Mouse (Mus musculus) hindbrain, embryonic 13.5 days (tissue): ENCODE measurements around the gene Rapgef2. TPM values are rescaled to one million over a fixed set of nuclear protein-coding genes. Genes with fewer than 3 reads are reported as not detected.
A peak's percentile ranks its signal among the peaks of the same experiment; 100 is the strongest.

Experiments used
- ATAC-seq: fragments of 200-750 bp; cut with Nextera tagmentation; 2 replicates; pipeline ENCODE4 v1.8.0; 2017; ENCODE audit warnings: moderate TSS enrichment; ENCODE audit not compliant: low FRiP score
- H3K27ac ChIP-seq: fragments of 300-500 bp; sonication (generic); 2 replicates; pipeline ENCODE4 v1.5.1; 2015; ENCODE audit warnings: inconsistent platforms, mild to moderate bottlenecking, moderate library complexity
- H3K27me3 ChIP-seq: fragments of 300-500 bp; sonication (generic); 2 replicates; pipeline ENCODE4 v1.6.1; 2015; ENCODE audit warnings: mild to moderate bottlenecking, inconsistent platforms
- H3K36me3 ChIP-seq: fragments of 300-500 bp; sonication (generic); 2 replicates; pipeline ENCODE4 v1.6.1; 2015; ENCODE audit warnings: mild to moderate bottlenecking, inconsistent platforms
- H3K4me1 ChIP-seq: fragments of 300-500 bp; sonication (generic); replicated peaks from 2 replicates; pipeline ENCODE4 v1.6.1; 2015; ENCODE audit warnings: inconsistent platforms
- H3K4me2 ChIP-seq: fragments of 300-500 bp; sonication (generic); 2 replicates; pipeline ENCODE4 v1.6.1; 2015; ENCODE audit warnings: inconsistent platforms, mild to moderate bottlenecking, moderate library complexity
- H3K4me3 ChIP-seq: fragments of 300-500 bp; sonication (generic); 2 replicates; pipeline ENCODE4 v1.5.1; 2015; ENCODE audit warnings: mild to moderate bottlenecking, inconsistent platforms
- H3K9ac ChIP-seq: fragments of 300-500 bp; sonication (generic); 2 replicates; pipeline ENCODE4 v1.6.1; 2015; ENCODE audit warnings: mild to moderate bottlenecking, inconsistent platforms
- H3K9me3 ChIP-seq: fragments of 300-500 bp; sonication (generic); 2 replicates; pipeline ENCODE4 v1.6.1; 2016; ENCODE audit warnings: inconsistent platforms
- WGBS: fragments of 180-500 bp; shearing (Covaris S2); methylation state at CpG from one replicate; pipeline ENCODE4 v1.1.7; 2015; 5-methylcytosine and 5-hydroxymethylcytosine counted together
- polyA plus RNA-seq: library from polyadenylated mRNA; unstranded; fragments of >200 nt; fragmentation: Nextera tagmentation; extraction: Ambion mirVana; gene quantifications from 2 replicates; pipeline ENCODE4 v1.2.1, GENCODE M21; 2015

Rapgef2 gene
- polyA plus RNA-seq, 1 experiment from 2014 or later = 9.5 TPM

DNA sequence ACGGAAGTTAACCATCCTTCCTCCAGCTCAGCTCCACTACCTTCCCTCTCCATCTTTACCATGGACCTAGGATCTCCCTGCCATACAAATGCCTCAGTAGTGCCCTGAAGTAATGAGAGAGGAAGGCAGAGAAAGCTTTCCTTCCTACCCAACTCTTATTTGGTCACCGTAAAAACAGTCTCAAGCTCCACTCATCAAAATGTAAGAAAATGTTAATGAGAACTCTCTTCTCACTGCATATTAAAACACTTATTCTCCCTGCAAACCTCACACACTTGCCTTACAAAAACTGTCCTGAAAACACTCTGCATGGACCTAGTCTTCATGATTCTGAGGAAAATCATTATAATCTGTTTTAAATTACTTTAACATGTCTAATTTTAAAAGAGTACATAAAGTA is 118.7 kb downstream of the Rapgef2 start:
- H3K4me3 ChIP-seq = no peak overlapping the region
- H3K9ac ChIP-seq = no peak overlapping the region
- H3K4me2 ChIP-seq = no peak overlapping the region
- H3K36me3 ChIP-seq = peaks cover 9% of the 10 kb centered on the region
- WGBS = 83% methylated on average over 2 of the region's 2 CpGs
- no peak for ATAC-seq
- H3K9me3 ChIP-seq = no peaks in the 10 kb centered on the region
- H3K27ac ChIP-seq = no peak overlapping the region
- H3K27me3 ChIP-seq = no peaks in the 10 kb centered on the region
- H3K4me1 ChIP-seq = no peaks in the 10 kb centered on the region

DNA sequence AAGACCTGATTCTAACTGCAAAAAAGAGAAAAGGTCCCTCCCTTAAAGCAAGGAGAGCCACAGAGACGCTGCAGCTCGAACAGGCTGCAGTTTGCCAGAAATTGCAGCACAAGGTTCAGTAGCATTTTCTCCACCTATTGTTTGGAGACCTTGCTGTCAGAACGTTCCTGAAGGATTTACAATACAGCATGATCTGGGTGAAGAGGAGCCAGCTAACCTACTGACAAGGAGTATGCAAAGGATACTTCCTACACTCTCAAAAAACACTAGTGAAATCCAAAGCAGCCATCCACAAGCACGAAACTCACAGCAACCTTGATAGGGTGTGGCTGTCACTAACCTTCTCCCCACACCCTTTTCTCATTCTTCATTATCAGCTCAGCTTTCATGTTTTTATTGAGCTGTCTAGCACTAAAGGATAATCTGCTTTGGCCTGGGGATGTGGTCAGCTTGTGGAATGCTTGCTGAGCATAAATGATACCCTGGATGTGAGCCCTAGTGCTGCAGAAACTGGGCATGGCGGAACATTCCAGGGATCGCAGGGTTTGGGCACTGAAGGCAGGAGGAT is 124.4 kb downstream of the Rapgef2 start:
- Histone ChIP-seq H3K4me3 (no peak overlapping the region), H3K27ac (peak overlapping the region; percentile 55), H3K36me3 (no peaks in the 10 kb centered on the region), H3K4me2 (peak overlapping the region; percentile 29), H3K27me3 (no peaks in the 10 kb centered on the region), H3K4me1 (peaks cover 15% of the 10 kb centered on the region), H3K9me3 (no peaks in the 10 kb centered on the region), H3K9ac (peak overlapping the region; percentile 56)
- WGBS = 54% methylated on average over 6 of the region's 6 CpGs
- no peak for ATAC-seq

DNA sequence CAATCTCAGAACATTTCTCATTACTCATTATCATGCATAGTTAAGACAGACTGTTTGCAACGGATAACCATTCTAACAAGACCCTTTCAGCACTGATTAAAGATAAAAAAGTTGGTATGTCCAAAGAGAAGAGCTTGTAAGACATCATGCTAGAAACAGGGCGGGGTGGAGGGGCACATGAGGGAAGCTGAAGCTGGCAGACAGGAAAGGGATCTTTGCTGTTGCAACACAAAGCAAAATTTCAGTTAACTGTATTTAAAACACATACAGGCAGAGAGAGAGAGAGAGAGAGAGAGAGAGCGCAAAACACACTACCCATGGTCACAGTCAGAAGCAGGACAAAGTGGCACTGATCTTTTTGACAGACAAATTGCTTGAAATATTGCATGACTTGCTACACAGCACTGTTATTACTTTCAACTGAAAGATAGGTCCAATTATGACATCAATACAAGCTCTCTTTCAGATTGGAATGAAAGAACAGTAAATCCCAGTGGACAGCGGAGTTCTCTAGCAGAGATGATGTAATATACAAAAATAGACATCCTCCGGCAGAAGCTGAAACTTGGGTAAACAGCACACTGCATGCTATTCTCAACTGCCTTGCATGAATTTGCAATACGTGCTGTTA is 125.1 kb downstream of the Rapgef2 start:
- Histone ChIP-seq H3K4me1 (peaks cover 15% of the 10 kb centered on the region), H3K4me2 (peak overlapping the region; percentile 29), H3K27me3 (no peaks in the 10 kb centered on the region), H3K27ac (peak overlapping the region; percentile 55), H3K9ac (peak overlapping the region; percentile 56), H3K4me3 (0 out of 2 replicates have a peak overlapping the region, but pooled peaks have one; percentile 4), H3K36me3 (no peaks in the 10 kb centered on the region), H3K9me3 (no peaks in the 10 kb centered on the region)
- peak; percentile 60 for ATAC-seq
- WGBS = 45% methylated on average over 6 of the region's 6 CpGs

DNA sequence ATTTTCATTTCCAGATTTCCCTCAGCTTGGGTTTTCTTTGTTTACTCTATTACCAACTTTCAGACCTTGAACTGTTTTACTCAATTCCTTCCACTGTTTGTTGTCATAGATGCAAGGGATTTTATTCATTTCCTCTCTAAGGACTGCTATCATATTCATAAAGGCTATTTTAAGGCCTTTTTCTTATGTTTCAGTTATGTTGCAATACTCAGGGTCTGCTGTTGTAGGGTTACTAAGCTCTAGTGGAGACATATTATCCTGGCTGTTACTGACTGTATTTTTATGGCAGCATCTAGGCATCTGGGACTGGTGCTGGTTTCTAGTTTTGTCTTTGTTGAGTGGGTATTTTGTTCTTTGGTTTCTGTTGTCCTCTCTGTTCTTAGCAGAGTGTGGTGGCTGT is 128.1 kb downstream of the Rapgef2 start:
- Histone ChIP-seq H3K4me1 (peaks cover 15% of the 10 kb centered on the region), H3K4me2 (no peak overlapping the region), H3K9me3 (no peaks in the 10 kb centered on the region), H3K27me3 (no peaks in the 10 kb centered on the region), H3K4me3 (no peak overlapping the region), H3K9ac (no peak overlapping the region), H3K36me3 (no peaks in the 10 kb centered on the region), H3K27ac (no peak overlapping the region)
- no peak for ATAC-seq

DNA sequence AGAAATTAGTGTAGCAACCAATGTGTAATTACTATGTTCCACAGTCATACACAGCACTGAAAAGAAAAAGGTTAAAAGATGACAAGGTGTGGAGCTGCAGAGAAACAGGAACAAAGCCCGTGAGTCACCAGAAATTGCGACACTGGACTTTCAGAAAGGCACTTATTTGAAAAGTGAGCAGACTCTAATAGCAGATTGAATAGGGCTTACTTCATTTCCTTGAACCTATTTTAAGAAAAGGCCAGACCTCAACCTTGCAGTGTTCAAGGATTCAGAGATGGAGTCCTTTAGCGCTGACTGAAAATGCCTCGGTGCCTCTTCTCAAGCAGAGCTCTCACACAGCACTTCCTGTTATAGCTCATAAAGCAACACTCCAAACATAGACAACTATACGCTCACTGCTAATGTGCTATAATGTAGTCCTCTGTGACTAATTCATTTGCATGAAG is 133.3 kb downstream of the Rapgef2 start:
- Histone ChIP-seq H3K4me3 (no peak overlapping the region), H3K36me3 (no peaks in the 10 kb centered on the region), H3K9ac (no peak overlapping the region), H3K4me1 (0 out of 2 replicates have a peak, but pooled peaks cover 3% of the 10 kb centered on the region), H3K9me3 (no peaks in the 10 kb centered on the region), H3K27me3 (no peaks in the 10 kb centered on the region), H3K27ac (peak overlapping the region; percentile 66; the same call in 1 of the 2 replicates), H3K4me2 (no peak overlapping the region)
- ATAC-seq = no peak
- 73% methylated on average over 5 of the region's 5 CpGs for WGBS

DNA sequence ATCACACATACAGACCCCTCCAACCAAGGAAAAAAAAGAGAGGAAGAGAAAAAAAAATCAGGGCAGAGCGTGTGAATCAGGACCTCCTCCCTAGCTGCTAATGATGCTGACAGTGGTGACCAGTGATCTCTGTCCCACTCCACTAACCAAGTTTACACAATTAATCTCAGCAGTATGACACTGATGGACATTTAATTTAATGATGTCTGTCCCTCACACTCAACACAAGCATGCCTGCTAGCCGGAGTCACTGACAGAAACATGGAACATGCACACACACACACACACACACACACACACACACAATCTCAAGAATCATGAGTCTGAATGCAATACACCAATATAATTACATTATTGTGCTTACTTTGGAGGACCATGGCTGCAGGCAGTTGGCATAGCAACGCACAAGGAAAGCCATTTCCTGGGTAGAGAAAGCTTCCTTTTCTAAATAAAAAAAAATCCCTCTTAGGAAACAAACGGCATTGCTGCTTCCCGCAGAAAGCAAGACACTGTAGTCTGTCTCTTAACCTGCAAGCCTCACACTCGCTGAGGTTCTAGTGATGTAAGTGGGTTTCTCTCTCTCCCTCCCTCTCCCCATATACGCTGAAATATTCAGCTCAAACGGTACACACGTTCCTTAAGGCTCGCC is 140.8 kb downstream of the Rapgef2 start:
- Histone ChIP-seq H3K4me1 (peaks cover 52% of the 10 kb centered on the region), H3K36me3 (no peaks in the 10 kb centered on the region), H3K27me3 (no peaks in the 10 kb centered on the region), H3K4me2 (peak overlapping the region; percentile 59), H3K9ac (peak overlapping the region; percentile 83), H3K27ac (peak overlapping the region; percentile 95), H3K4me3 (peak overlapping the region; percentile 46), H3K9me3 (no peaks in the 10 kb centered on the region)
- 15% methylated on average over 10 of the region's 10 CpGs for WGBS
- peak; percentile 80 for ATAC-seq

DNA sequence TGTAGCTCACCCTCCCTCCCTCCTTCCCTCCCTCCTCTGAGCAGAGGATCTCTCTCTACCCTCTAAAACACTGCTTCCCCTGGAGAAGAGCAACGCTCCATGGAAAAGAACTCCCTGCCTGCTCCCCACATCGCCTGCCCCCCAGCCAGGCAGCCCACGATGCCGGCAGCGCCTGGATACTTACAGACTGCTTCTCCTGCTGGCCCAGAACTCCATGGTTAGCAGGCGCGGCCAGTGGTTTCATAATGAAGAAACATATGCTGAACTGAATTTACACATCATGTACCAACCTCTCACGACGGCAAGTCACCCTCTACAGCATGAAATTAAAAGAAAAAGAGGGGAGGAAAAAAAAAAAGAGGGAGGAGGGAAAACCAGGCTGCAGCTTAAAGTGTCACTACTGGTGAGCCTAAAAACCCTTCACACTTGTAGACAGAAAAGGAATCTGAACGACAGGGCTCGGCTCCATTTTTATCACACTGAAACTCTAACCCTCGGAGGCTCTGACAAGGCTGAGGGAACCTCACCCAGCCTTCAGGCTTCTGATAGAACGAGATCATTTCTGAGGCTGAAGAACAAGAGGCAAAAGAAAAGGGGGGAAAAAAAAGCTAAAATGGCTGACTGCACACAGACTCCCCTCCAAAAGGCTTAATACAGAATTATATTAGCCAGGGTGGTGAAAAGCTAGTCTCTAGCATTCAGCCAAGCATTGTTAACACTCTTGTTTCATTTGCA is 141.5 kb downstream of the Rapgef2 start:
- H3K4me2 ChIP-seq = peak overlapping the region; percentile 59
- H3K27ac ChIP-seq = peak overlapping the region; percentile 95
- H3K27me3 ChIP-seq = no peaks in the 10 kb centered on the region
- 8% methylated on average over 13 of the region's 13 CpGs for WGBS
- peak; percentile 58 for ATAC-seq
- H3K4me3 ChIP-seq = peak overlapping the region; percentile 46
- H3K36me3 ChIP-seq = no peaks in the 10 kb centered on the region
- H3K9me3 ChIP-seq = no peaks in the 10 kb centered on the region
- peak overlapping the region; percentile 83 for H3K9ac ChIP-seq
- H3K4me1 ChIP-seq = peaks cover 58% of the 10 kb centered on the region

DNA sequence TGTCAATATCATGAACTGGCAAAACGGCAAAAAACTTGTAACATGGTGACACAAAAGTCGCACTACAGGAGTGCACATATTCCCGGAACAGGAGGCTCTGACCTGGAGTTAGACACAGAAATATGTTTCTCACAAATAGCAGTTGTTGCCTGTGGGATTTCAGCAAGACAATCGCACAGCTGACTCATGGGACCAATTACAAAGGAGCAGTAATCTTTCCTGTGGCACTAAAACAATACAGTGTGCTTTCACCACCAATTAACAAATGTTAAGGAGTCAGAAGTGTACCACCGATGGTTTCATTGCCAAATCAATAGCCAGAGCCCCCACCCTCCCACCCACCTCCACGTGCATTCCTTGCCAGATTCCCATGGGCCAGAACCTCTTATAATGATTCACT is 142.2 kb downstream of the Rapgef2 start:
- H3K27ac ChIP-seq = peak overlapping the region; percentile 95
- H3K4me3 ChIP-seq = peak overlapping the region; percentile 46
- no peaks in the 10 kb centered on the region for H3K36me3 ChIP-seq
- 43% methylated on average over 6 of the region's 6 CpGs for WGBS
- peak; percentile 15; the same call in 1 of the 2 replicates for ATAC-seq
- peak overlapping the region; percentile 59 for H3K4me2 ChIP-seq
- no peaks in the 10 kb centered on the region for H3K27me3 ChIP-seq
- H3K4me1 ChIP-seq = peaks cover 63% of the 10 kb centered on the region
- H3K9me3 ChIP-seq = no peaks in the 10 kb centered on the region
- peak overlapping the region; percentile 43; the same call in 1 of the 2 replicates for H3K9ac ChIP-seq

DNA sequence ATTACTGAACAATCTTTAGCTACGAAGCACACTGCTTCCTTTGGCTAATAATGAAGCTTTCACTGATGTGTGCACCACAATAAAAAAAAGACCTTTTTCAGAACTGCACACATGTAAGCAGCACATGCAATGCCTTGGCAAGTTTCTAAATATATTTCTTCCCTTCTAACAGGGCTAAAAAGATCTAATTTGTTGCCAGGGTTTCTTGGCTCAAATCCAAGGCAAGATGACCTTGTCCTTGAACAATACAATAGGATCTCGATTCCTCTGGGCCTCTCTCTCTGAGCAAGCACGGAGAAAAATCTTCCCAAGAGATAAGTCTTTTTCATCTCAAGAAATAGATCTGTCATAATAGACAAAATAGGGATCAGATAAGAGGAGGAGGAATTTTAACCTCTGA is 147.1 kb downstream of the Rapgef2 start:
- no peaks in the 10 kb centered on the region for H3K9me3 ChIP-seq
- H3K27me3 ChIP-seq = no peaks in the 10 kb centered on the region
- no peaks in the 10 kb centered on the region for H3K36me3 ChIP-seq
- no peak overlapping the region for H3K9ac ChIP-seq
- WGBS = 23% methylated on average over 3 of the region's 3 CpGs
- H3K4me2 ChIP-seq = no peak overlapping the region
- peaks cover 37% of the 10 kb centered on the region for H3K4me1 ChIP-seq
- peak overlapping the region; percentile 58 for H3K27ac ChIP-seq
- ATAC-seq = 0 out of 2 replicates have a peak, but pooled peaks have one; percentile 31
- no peak overlapping the region for H3K4me3 ChIP-seq

DNA sequence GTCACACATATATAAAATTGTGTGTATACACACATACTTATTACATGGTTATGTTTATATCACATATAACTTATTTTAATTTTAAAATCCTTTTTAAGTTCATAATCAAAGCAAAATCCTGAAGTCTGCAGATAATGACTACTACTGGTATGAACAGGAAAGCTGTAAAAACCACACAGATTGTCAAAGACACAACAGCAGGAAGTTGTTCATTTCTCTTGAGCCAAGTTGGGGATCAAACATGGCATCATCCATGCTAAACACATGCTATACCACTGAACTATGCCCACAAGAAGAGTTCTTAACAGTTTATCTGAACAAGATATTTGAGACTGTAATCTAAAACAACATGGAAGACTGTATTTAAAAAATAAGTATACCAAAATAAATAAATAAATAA is 147.7 kb downstream of the Rapgef2 start:
- H3K4me3 ChIP-seq = no peak overlapping the region
- no peak overlapping the region for H3K4me2 ChIP-seq
- no peaks in the 10 kb centered on the region for H3K27me3 ChIP-seq
- peaks cover 33% of the 10 kb centered on the region for H3K4me1 ChIP-seq
- ATAC-seq = no peak
- H3K9ac ChIP-seq = no peak overlapping the region
- H3K27ac ChIP-seq = no peak overlapping the region
- no peaks in the 10 kb centered on the region for H3K36me3 ChIP-seq
- no peaks in the 10 kb centered on the region for H3K9me3 ChIP-seq

DNA sequence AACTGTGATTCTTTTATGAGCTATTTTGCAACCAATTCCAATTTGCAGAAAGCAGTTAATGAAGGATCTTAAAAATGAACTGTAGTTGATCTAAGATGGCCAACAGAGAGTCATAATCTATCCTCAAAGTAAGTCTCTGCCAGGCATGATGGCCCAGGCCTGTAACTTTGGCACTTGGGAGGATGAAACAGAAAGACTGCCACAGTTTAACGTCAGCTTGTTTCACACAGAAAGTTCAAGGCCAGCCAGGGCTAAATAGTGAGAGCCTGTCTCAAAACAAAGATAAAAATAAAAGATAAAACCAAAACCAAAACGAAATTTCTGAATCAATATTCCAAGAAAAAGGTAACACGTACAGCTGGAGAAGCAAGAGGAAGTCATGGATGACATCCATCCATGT is 155.3 kb downstream of the Rapgef2 start:
- H3K36me3 ChIP-seq = no peaks in the 10 kb centered on the region
- WGBS = 79% methylated on average over 3 of the region's 3 CpGs

DNA sequence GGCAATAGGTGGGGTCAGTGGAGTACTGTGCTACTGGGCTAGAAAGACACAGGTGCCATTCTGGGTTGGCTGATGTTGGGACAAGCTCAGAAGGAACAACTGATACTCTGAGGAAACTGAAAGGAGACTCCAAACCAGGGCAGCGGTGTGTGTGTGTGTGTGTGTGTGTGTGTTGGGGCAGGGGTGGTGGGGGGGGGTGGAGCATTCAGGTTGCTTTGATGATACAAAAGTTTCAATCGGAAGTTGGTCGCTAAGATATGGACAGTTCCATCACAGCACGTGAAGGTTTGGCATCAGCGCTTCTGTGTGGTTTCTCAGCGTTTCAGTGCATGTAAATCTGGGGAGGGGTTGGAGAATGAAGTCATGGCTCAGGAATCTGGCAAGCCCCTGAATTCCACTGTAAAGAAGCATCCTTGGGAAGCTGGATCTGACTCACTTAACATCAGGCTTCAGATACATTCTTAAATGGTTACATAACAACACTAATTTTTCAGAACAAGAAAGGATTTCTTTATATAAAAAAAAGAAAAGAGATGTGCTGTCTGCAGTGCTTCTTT is 157.2 kb downstream of the Rapgef2 start:
- no peaks in the 10 kb centered on the region for H3K9me3 ChIP-seq
- H3K36me3 ChIP-seq = no peaks in the 10 kb centered on the region
- peaks cover 10% of the 10 kb centered on the region for H3K4me1 ChIP-seq
- no peak overlapping the region for H3K4me2 ChIP-seq
- no peaks in the 10 kb centered on the region for H3K27me3 ChIP-seq
- peak; percentile 41; the same call in 1 of the 2 replicates for ATAC-seq
- H3K9ac ChIP-seq = no peak overlapping the region
- 64% methylated on average over 6 of the region's 6 CpGs for WGBS
- no peak overlapping the region for H3K27ac ChIP-seq
- H3K4me3 ChIP-seq = no peak overlapping the region

More for the DNA sequence above, 155.3 kb downstream of the Rapgef2 start:
- ATAC-seq = no peak
- no peaks in the 10 kb centered on the region for H3K9me3 ChIP-seq
- H3K27ac ChIP-seq = no peak overlapping the region
- H3K4me3 ChIP-seq = no peak overlapping the region
- H3K27me3 ChIP-seq = no peaks in the 10 kb centered on the region
- H3K9ac ChIP-seq = no peak overlapping the region
- no peak overlapping the region for H3K4me2 ChIP-seq
- peaks cover 10% of the 10 kb centered on the region for H3K4me1 ChIP-seq
